Mouse (Mus musculus) ES-Bruce4 (cell line): Measurements from ENCODE around the gene Krt81.

Experiments used
- CTCF ChIP-seq: IDR thresholded peaks from one replicate; pipeline ENCODE4 v1.8.1; 2011; ENCODE audit warnings: low read depth, low read length
- EP300 ChIP-seq: IDR thresholded peaks from 2 replicates; pipeline ENCODE4 v1.6.1; 2011; ENCODE audit warnings: low read depth, low read length; ENCODE audit not compliant: insufficient read depth
- POLR2A ChIP-seq: IDR thresholded peaks from one replicate; pipeline ENCODE4 v1.8.1; 2011; ENCODE audit warnings: low read length; ENCODE audit not compliant: insufficient read depth

GRCm38 (mm10) chr15:101413916-101414635 is 49.5 kb downstream of the Krt81 start:
- no peak for TF ChIP-seq CTCF
- no peak for TF ChIP-seq POLR2A
- 0 out of 2 replicates have a peak, but pooled peaks have one; percentile 56 for TF ChIP-seq EP300
